8 mouse cellular contexts compared by ENCODE assay signal in genomic region chr9:57147205-57148143, GRCm38 (mm10). TPM values are rescaled to one million over a fixed set of nuclear protein-coding genes. Genes with fewer than 3 reads are reported as not detected.
A peak's percentile ranks its signal among the peaks of the same experiment; 100 is the strongest.
DNase-seq lines count a peak whose midpoint lies in the region; ATAC-seq lines count a peak whose summit lies in the region.

No protein-coding gene starts in this region.

- no peak for DNase-seq in lung, postnatal 10 days
- DNase-seq in brain, adult 2 months (ENCODE audit: low read depth, low spot score), result peak; percentile 43
- no peak for DNase-seq in limb, embryonic 10.5 days (ENCODE audit: low spot score)
- no peak for DNase-seq in frontal cortex, adult 2 months (ENCODE audit: extremely low spot score in 1 of 2, low spot score in 1 of 2)
- no peak for DNase-seq in left cerebral cortex, postnatal 4 days

- peak overlapping the region; percentile 72 for H3K4me2 ChIP-seq in lung, embryonic 15.5 days
- H3K4me2 ChIP-seq in forebrain, embryonic 15.5 days (replicated peaks), result peak overlapping the region; percentile 81
- peak overlapping the region; percentile 80 for H3K4me2 ChIP-seq in neural tube, embryonic 14.5 days (ENCODE audit: low read depth, low read length)

- no peaks in the 10 kb centered on the region for H3K27me3 ChIP-seq in lung, embryonic 15.5 days
- no peaks in the 10 kb centered on the region for H3K27me3 ChIP-seq in forebrain, embryonic 15.5 days
- H3K27me3 ChIP-seq in limb, embryonic 10.5 days (ENCODE audit: low read depth, poor library complexity, severe bottlenecking), result no peaks in the 10 kb centered on the region
- H3K27me3 ChIP-seq in neural tube, embryonic 14.5 days (ENCODE audit: control insufficient read depth, insufficient read depth, low read length), result no peaks in the 10 kb centered on the region

- H3K36me3 ChIP-seq in lung, embryonic 15.5 days, result 0 out of 2 replicates have a peak, but pooled peaks cover 4% of the 10 kb centered on the region
- peaks cover under 1% of the 10 kb centered on the region; the same call in 1 of the 2 replicates for H3K36me3 ChIP-seq in forebrain, embryonic 15.5 days
- H3K36me3 ChIP-seq in limb, embryonic 10.5 days, result peaks cover 17% of the 10 kb centered on the region
- H3K36me3 ChIP-seq in neural tube, embryonic 14.5 days (ENCODE audit: control insufficient read depth, insufficient read depth, low read length), result no peaks in the 10 kb centered on the region

- intact Hi-C loops in left cerebral cortex, postnatal 4 days (cut with DNase I), result no loop called here

- H3K4me1 ChIP-seq in lung, embryonic 15.5 days, result peaks cover 11% of the 10 kb centered on the region
- peaks cover 21% of the 10 kb centered on the region for H3K4me1 ChIP-seq in forebrain, embryonic 15.5 days
- H3K4me1 ChIP-seq in limb, embryonic 10.5 days, result peaks cover 19% of the 10 kb centered on the region
- H3K4me1 ChIP-seq in neural tube, embryonic 14.5 days (ENCODE audit: control insufficient read depth, insufficient read depth, low read length), result peaks cover 14% of the 10 kb centered on the region

- H3K27ac ChIP-seq in lung, embryonic 15.5 days, result peak overlapping the region; percentile 76
- H3K27ac ChIP-seq in forebrain, embryonic 15.5 days (replicated peaks), result peak overlapping the region; percentile 91
- H3K27ac ChIP-seq in limb, embryonic 10.5 days, result peak overlapping the region; percentile 83
- H3K27ac ChIP-seq in neural tube, embryonic 14.5 days (ENCODE audit: low read depth, low read length), result peak overlapping the region; percentile 90

- H3K4me3 ChIP-seq in lung, embryonic 15.5 days, result peak overlapping the region; percentile 48
- peak overlapping the region; percentile 57 for H3K4me3 ChIP-seq in forebrain, embryonic 15.5 days
- peak overlapping the region; percentile 64 for H3K4me3 ChIP-seq in limb, embryonic 10.5 days
- peak overlapping the region; percentile 50 for H3K4me3 ChIP-seq in neural tube, embryonic 14.5 days (ENCODE audit: low read depth, low read length)

- H3K9ac ChIP-seq in lung, embryonic 15.5 days, result peak overlapping the region; percentile 61
- H3K9ac ChIP-seq in forebrain, embryonic 15.5 days (replicated peaks), result peak overlapping the region; percentile 73
- peak overlapping the region; percentile 67 for H3K9ac ChIP-seq in neural tube, embryonic 14.5 days (replicated peaks; ENCODE audit: low read depth, low read length)

- no peaks in the 10 kb centered on the region for H3K9me3 ChIP-seq in lung, embryonic 15.5 days
- no peaks in the 10 kb centered on the region for H3K9me3 ChIP-seq in forebrain, embryonic 15.5 days
- H3K9me3 ChIP-seq in limb, embryonic 10.5 days (replicated peaks), result no peaks in the 10 kb centered on the region
- no peaks in the 10 kb centered on the region for H3K9me3 ChIP-seq in neural tube, embryonic 14.5 days (ENCODE audit: control insufficient read depth, low read length)

- WGBS in lung, embryonic 15.5 days, result 7% methylated on average over 19 of the region's 19 CpGs
- WGBS in forebrain, embryonic 15.5 days, result 7% methylated on average over 19 of the region's 19 CpGs
- 8% methylated on average over 19 of the region's 19 CpGs for WGBS in limb, embryonic 10.5 days
- WGBS in neural tube, embryonic 14.5 days, result 8% methylated on average over 19 of the region's 19 CpGs

- peak; percentile 30; the same call in 1 of the 2 replicates for ATAC-seq in lung, embryonic 15.5 days (ENCODE audit: borderline replicate concordance, extremely low read depth, low FRiP score, low TSS enrichment)
- ATAC-seq in forebrain, embryonic 15.5 days (replicated peaks), result peak; percentile 42
- peak; percentile 39 for ATAC-seq in neural tube, embryonic 14.5 days (ENCODE audit: low read depth)

RNA-seq across cellular contexts. Expression of gene Neil1, which starts 0.6 kb away (rescaled TPM):
- 7.8 and 10.0 TPM in 2 replicates for polyA plus RNA-seq in lung, embryonic 15.5 days (2015; fragmentation: Nextera tagmentation; extraction: Ambion mirVana)
- polyA plus RNA-seq in forebrain, embryonic 15.5 days (2015; fragmentation: Nextera tagmentation; extraction: Ambion mirVana), result 7.8 and 8.8 TPM in 2 replicates
- 6.1 and 6.9 TPM in 2 replicates for polyA plus RNA-seq in limb, embryonic 10.5 days (2016; fragmentation: Nextera tagmentation; extraction: Ambion mirVana)
- polyA plus RNA-seq in neural tube, embryonic 14.5 days (2014; fragmentation: Nextera tagmentation; extraction: Ambion mirVana), result 6.6 and 7.7 TPM in 2 replicates
- polyA plus RNA-seq in frontal cortex, adult 2 months (2012; rRNA removed), result 13.5 and 15.0 TPM in 2 replicates
- 1 to 10 TPM; 7.6 to 8.8 TPM for total RNA-seq in left cerebral cortex, postnatal 4 days (2021)

RNA-seq across cellular contexts. Expression of gene Commd4, which starts 10.7 kb away (rescaled TPM):
- 87.1 and 98.9 TPM in 2 replicates for polyA plus RNA-seq in lung, embryonic 15.5 days (2015; fragmentation: Nextera tagmentation; extraction: Ambion mirVana)
- polyA plus RNA-seq in forebrain, embryonic 15.5 days (2015; fragmentation: Nextera tagmentation; extraction: Ambion mirVana), result 171 and 182 TPM in 2 replicates
- polyA plus RNA-seq in limb, embryonic 10.5 days (2016; fragmentation: Nextera tagmentation; extraction: Ambion mirVana), result 106 and 107 TPM in 2 replicates
- 138 and 161 TPM in 2 replicates for polyA plus RNA-seq in neural tube, embryonic 14.5 days (2014; fragmentation: Nextera tagmentation; extraction: Ambion mirVana)
- polyA plus RNA-seq in frontal cortex, adult 2 months (2012; rRNA removed), result 173 and 188 TPM in 2 replicates
- 100 to 1,000 TPM in 1 of 2 experiments, 10 to 100 TPM in 1; 99.8 to 101 TPM for total RNA-seq in left cerebral cortex, postnatal 4 days (2021)

RNA-seq across cellular contexts. Expression of gene Man2c1, which starts 17.0 kb away (rescaled TPM):
- polyA plus RNA-seq in lung, embryonic 15.5 days (2015; fragmentation: Nextera tagmentation; extraction: Ambion mirVana), result 59.6 and 63.0 TPM in 2 replicates
- 72.4 and 74.3 TPM in 2 replicates for polyA plus RNA-seq in forebrain, embryonic 15.5 days (2015; fragmentation: Nextera tagmentation; extraction: Ambion mirVana)
- polyA plus RNA-seq in limb, embryonic 10.5 days (2016; fragmentation: Nextera tagmentation; extraction: Ambion mirVana), result 62.2 and 72.1 TPM in 2 replicates
- polyA plus RNA-seq in neural tube, embryonic 14.5 days (2014; fragmentation: Nextera tagmentation; extraction: Ambion mirVana), result 43.2 and 49.9 TPM in 2 replicates
- 241 and 243 TPM in 2 replicates for polyA plus RNA-seq in frontal cortex, adult 2 months (2012; rRNA removed)
- 100 to 1,000 TPM; 190 to 207 TPM for total RNA-seq in left cerebral cortex, postnatal 4 days (2021)
